Mouse (Mus musculus): Measurements from ENCODE around the gene Gm9732.
"Not testable (repeated sequence)": the region's sequence is repeated elsewhere in the genome, so short reads cannot be mapped to it uniquely, and the experiment has no call there.

DNA sequence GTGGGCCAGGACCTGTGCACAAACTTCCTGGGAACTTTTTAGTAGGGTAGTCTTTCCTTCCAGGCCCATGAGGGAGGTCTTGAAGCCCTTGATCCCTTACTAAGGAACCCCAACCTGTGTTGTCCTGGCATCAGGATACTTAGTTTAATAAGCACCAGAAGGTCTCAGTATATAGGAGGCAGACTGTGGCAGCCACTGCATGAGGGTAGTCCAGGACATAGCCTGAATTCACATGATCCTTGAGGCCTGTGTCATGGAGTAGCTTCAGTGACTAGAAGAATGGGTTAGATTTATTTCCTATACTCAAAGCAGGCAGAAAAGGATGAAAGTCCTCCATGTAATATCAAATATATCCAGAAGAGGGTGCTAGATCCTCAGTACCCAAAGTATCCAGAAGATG, 37.1 kb upstream of the Gm9732 start:
- not testable (repeated sequence) for TF ChIP-seq CTCF (conservative IDR thresholded peaks at IDR 0.05; ENCODE audit: insufficient read depth, insufficient read length, low read depth, low read length); POLR2A (IDR thresholded peaks at IDR 0.05; ENCODE audit: low read depth, low read length)
